Mouse (Mus musculus) stomach, postnatal 0 days (tissue): ENCODE measurements around the gene Tagln2.

Experiments used
- CTCF ChIP-seq: IDR thresholded peaks from 2 replicates; pipeline ENCODE4 v1.5.1; 2016; ENCODE audit warnings: antibody characterized with exemption, low read depth, mild to moderate bottlenecking, moderate library complexity
- EP300 ChIP-seq: optimal IDR thresholded peaks from 2 replicates; pipeline ENCODE3; 2016; ENCODE audit warnings: antibody characterized with exemption

- TF ChIP-seq CTCF (no peak), EP300 (no peak)
Measured at GRCm38 (mm10) chr1:172500451-172501370, 864 bp downstream of the Tagln2 start.
